Mouse (Mus musculus) C2C12 (cell line): ENCODE measurements at regions not wholly inside any gene's neighbourhood (a gene's known extent, or its start where the extent isn't known, plus 50 kb on each side); places are given as distances from the start of the nearest gene placed in this dataset.

ENCODE experiments used
- CEBPB ChIP-seq: IDR thresholded peaks from one replicate; pipeline ENCODE4 v1.6.1; 2011; ENCODE audit warnings: low read depth, mild to moderate bottlenecking, control low read depth, moderate library complexity
- CTCF ChIP-seq: IDR thresholded peaks from one replicate; pipeline ENCODE4 v1.5.1; 2011; ENCODE audit not compliant: control insufficient read depth, insufficient read depth, insufficient read length
- FOSL1 ChIP-seq: IDR thresholded peaks from one replicate; pipeline ENCODE4 v1.8.0; 2011; ENCODE audit warnings: mild to moderate bottlenecking, low read length; ENCODE audit not compliant: poor library complexity, insufficient read depth, severe bottlenecking
- MAX ChIP-seq: IDR thresholded peaks from one replicate; pipeline ENCODE4 v1.6.1; 2011; ENCODE audit warnings: mild to moderate bottlenecking, control low read depth
- USF1 ChIP-seq: IDR thresholded peaks from one replicate; pipeline ENCODE4 v1.6.1; 2011; ENCODE audit warnings: low read depth, mild to moderate bottlenecking, control low read depth, moderate library complexity

GRCm38 (mm10) chr11:112847851-112848250 is 65.8 kb downstream of the Sox9 start:
- TF ChIP-seq CTCF (no peak), USF1 (no peak), MAX (no peak), CEBPB (no peak), FOSL1 (no peak)
